Mouse (Mus musculus) liver, adult 2 months (tissue): Measurements from ENCODE around the gene Sh3bp2.

Experiments
- CTCF ChIP-seq: fragments of 200-500 bp; IDR thresholded peaks from 2 replicates; pipeline ENCODE4 v1.5.1; 2011; ENCODE audit warnings: low read depth, low read length, control low read depth
- POLR2A ChIP-seq: fragments of 200-500 bp; IDR thresholded peaks from 2 replicates; pipeline ENCODE4 v1.6.1; 2011; ENCODE audit warnings: low read length, control low read depth; ENCODE audit not compliant: insufficient read depth; ENCODE audit errors: extremely low read depth

DNA sequence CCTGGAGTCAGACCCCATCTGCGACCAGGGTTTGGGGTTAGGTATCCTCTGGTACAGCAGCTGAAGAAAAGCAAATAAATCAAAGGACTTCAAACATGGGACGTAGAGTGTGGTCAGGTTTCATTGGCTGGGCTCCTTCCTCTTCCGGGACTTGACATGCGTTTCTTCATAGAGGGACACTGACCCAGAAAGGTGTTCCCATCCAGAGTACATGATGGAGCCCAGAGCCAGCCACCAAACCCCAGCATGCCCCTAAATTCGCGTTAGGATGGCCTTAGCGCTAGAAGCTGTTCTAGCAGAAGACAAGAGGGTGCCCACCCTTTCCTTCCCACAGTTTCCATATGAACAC, 11.4 kb upstream of the Sh3bp2 start:
- TF ChIP-seq CTCF = no peak
- no peak for TF ChIP-seq POLR2A
